Mouse (Mus musculus) stomach, embryonic 15.5 days (tissue): ENCODE results near the gene Itpr1. TPM values are rescaled to one million over a fixed set of nuclear protein-coding genes. Genes with fewer than 3 reads are reported as not detected.

Experiments used
- ATAC-seq: fragments of 200-750 bp; cut with Nextera tagmentation; 2 replicates; pipeline ENCODE4 v1.8.0; 2017; ENCODE audit warnings: low read depth, moderate number of reproducible peaks, moderate TSS enrichment; ENCODE audit not compliant: insufficient read depth, low FRiP score
- H3K27ac ChIP-seq: fragments of 300-500 bp; sonication (generic); 2 replicates; pipeline ENCODE4 v1.5.1; 2015; ENCODE audit warnings: mild to moderate bottlenecking, inconsistent platforms
- H3K27me3 ChIP-seq: fragments of 300-500 bp; sonication (generic); replicated peaks from 2 replicates; pipeline ENCODE4 v1.6.1; 2015; ENCODE audit warnings: inconsistent platforms
- H3K36me3 ChIP-seq: fragments of 300-500 bp; sonication (generic); 2 replicates; pipeline ENCODE4 v1.6.1; 2015; ENCODE audit warnings: inconsistent platforms
- H3K4me1 ChIP-seq: fragments of 300-500 bp; sonication (generic); 2 replicates; pipeline ENCODE4 v1.6.1; 2015; ENCODE audit warnings: inconsistent platforms
- H3K4me2 ChIP-seq: fragments of 300-500 bp; sonication (generic); 2 replicates; pipeline ENCODE4 v1.6.1; 2015; ENCODE audit warnings: mild to moderate bottlenecking, inconsistent platforms
- H3K4me3 ChIP-seq: fragments of 300-500 bp; sonication (generic); replicated peaks from 2 replicates; pipeline ENCODE4 v1.5.1; 2015; ENCODE audit warnings: inconsistent platforms
- H3K9ac ChIP-seq: fragments of 300-500 bp; sonication (generic); 2 replicates; pipeline ENCODE4 v1.6.1; 2015; ENCODE audit warnings: inconsistent platforms
- H3K9me3 ChIP-seq: fragments of 300-500 bp; sonication (generic); 2 replicates; pipeline ENCODE4 v1.6.1; 2016; ENCODE audit warnings: inconsistent platforms
- WGBS: fragments of 180-500 bp; shearing (Covaris S2); methylation state at CpG from one replicate; pipeline ENCODE4 v1.1.7; 2015; 5-methylcytosine and 5-hydroxymethylcytosine counted together
- polyA plus RNA-seq: library from polyadenylated mRNA; unstranded; fragments of >200 nt; fragmentation: Nextera tagmentation; extraction: Ambion mirVana; gene quantifications from 2 replicates; pipeline ENCODE4 v1.2.1, GENCODE M21; 2015

Gene Itpr1
- polyA plus RNA-seq, 1 experiment from 2014 or later: 9.4 TPM

DNA sequence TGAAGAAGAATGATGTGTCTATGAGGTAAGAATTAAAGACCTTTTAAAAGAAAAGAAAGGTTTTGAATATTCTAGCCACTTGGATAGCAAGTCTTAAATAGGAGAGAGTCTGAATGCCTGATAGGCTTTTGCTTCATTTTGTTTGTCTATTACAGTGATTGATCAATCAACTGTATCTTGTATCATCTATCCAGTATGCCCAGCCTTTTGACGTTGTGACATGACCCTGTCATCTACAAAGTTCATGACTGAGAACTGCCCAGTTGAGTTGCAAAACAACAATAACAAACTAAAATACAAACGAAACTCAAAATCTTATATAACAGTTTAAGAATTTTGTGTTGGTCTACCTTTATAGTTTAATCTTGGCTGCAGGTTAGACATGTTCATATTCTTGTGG is 78.1 kb downstream of the Itpr1 start:
- H3K4me2 ChIP-seq: no peak overlapping the region
- no peak overlapping the region for H3K4me3 ChIP-seq
- no peak overlapping the region for H3K27ac ChIP-seq
- no peaks in the 10 kb centered on the region for H3K9me3 ChIP-seq
- 85% methylated on average over 2 of the region's 2 CpGs for WGBS
- H3K27me3 ChIP-seq: no peaks in the 10 kb centered on the region
- H3K4me1 ChIP-seq: no peaks in the 10 kb centered on the region
- H3K9ac ChIP-seq: no peak overlapping the region
- ATAC-seq: no peak
- H3K36me3 ChIP-seq: no peaks in the 10 kb centered on the region

- H3K27ac ChIP-seq: no peak overlapping the region
- H3K27me3 ChIP-seq: no peaks in the 10 kb centered on the region
- WGBS: 82% methylated on average over 3 of the region's 3 CpGs
- ATAC-seq: no peak
- no peak overlapping the region for H3K4me2 ChIP-seq
- H3K4me3 ChIP-seq: no peak overlapping the region
- H3K36me3 ChIP-seq: no peaks in the 10 kb centered on the region
- no peak overlapping the region for H3K9ac ChIP-seq
- H3K9me3 ChIP-seq: no peaks in the 10 kb centered on the region
- H3K4me1 ChIP-seq: no peaks in the 10 kb centered on the region
Measured at GRCm38 (mm10) chr6:108291556-108291955, 78.7 kb downstream of the Itpr1 start.

DNA sequence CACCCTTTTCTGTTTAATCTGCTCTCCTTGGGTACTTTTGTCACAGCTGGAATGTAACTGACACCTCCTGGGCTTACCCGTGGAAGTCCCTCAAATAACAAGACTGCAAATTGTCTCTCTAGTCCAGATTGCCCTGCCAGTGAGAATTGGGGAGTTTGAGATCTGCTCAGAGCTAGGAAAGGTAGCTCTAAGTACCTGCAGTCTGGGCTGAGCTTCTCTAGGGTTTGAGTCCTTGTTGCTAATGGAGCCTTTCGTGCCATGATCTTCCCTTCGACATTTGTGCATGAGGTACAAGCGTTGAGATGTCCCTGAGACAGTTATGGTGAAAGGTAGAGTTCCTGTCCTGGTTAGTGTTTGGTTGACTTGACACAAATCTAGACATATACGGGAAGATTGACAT is 89.0 kb downstream of the Itpr1 start:
- no peak overlapping the region for H3K27ac ChIP-seq
- 0 out of 2 replicates have a peak, but pooled peaks cover 7% of the 10 kb centered on the region for H3K4me1 ChIP-seq
- H3K27me3 ChIP-seq: no peaks in the 10 kb centered on the region
- no peak overlapping the region for H3K4me3 ChIP-seq
- 87% methylated on average over 5 of the region's 5 CpGs for WGBS
- H3K36me3 ChIP-seq: no peaks in the 10 kb centered on the region
- H3K4me2 ChIP-seq: no peak overlapping the region
- ATAC-seq: no peak
- no peaks in the 10 kb centered on the region for H3K9me3 ChIP-seq
- no peak overlapping the region for H3K9ac ChIP-seq

DNA sequence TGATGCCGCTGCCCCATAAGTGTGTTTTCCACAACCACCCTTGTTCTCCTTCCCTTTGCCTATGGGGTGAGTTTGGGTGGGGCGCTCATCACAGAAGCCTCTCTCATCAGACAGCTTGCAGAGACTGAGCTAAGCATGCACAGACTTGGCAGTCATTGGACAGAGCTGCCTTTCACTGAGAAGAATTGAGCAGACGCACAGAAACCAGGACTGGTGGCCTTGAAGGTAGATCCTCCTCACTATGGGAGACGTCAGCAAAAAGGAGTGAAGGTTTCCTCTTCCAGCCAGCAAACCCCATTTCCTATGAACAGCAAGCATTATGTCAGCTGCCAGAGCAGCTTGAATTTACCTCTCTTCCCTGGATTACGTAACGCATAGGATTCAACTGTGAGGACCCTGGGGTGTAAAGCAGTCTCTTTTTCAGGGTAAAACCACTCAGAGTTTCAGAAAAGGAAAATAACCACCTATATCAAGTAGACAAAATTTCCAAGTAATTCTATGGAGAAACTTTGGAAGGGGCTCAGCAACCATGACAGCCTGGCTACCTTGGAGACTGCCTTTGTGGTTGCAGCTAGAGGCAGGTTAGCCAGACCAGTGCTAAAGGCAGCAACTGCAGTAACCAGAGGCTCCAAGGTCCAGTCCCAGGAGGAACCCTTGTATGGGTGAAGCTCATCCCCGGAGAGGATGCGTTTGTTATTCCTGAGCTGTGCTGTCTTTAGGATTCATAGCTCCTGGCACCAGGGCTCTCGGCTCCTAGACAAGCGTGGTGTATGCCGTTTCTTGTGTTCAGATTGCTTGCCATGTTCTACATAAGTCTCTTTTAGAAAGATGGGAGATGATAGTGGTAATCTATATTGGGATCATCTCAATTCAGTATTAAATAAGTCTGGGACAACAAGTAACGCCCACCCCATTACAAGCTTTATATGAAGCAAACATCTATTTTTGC is 91.0 kb downstream of the Itpr1 start:
- 0 out of 2 replicates have a peak, but pooled peaks cover 7% of the 10 kb centered on the region for H3K4me1 ChIP-seq
- H3K27me3 ChIP-seq: no peaks in the 10 kb centered on the region
- H3K27ac ChIP-seq: no peak overlapping the region
- no peaks in the 10 kb centered on the region for H3K9me3 ChIP-seq
- H3K4me3 ChIP-seq: no peak overlapping the region
- no peaks in the 10 kb centered on the region for H3K36me3 ChIP-seq
- ATAC-seq: no peak
- no peak overlapping the region for H3K4me2 ChIP-seq
- no peak overlapping the region for H3K9ac ChIP-seq
- 83% methylated on average over 12 of the region's 12 CpGs for WGBS

- H3K36me3 ChIP-seq: no peaks in the 10 kb centered on the region
- H3K9ac ChIP-seq: no peak overlapping the region
- no peaks in the 10 kb centered on the region for H3K27me3 ChIP-seq
- no peak for ATAC-seq
- 46% methylated on average over 12 of the region's 12 CpGs for whole genome bisulfite sequencing
- H3K9me3 ChIP-seq: no peaks in the 10 kb centered on the region
- H3K4me2 ChIP-seq: no peak overlapping the region
- H3K4me3 ChIP-seq: no peak overlapping the region
- 0 out of 2 replicates have a peak, but pooled peaks cover 7% of the 10 kb centered on the region for H3K4me1 ChIP-seq
- peak overlapping the region; percentile 17; the same call in 1 of the 2 replicates for H3K27ac ChIP-seq
Measured at GRCm38 (mm10) chr6:108305171-108305779, 92.4 kb downstream of the Itpr1 start.

- peak; percentile 43; the same call in 1 of the 2 replicates for ATAC-seq
- H3K27ac ChIP-seq: peak overlapping the region; percentile 62
- H3K36me3 ChIP-seq: no peaks in the 10 kb centered on the region
- H3K9ac ChIP-seq: no peak overlapping the region
- H3K4me2 ChIP-seq: peak overlapping the region; percentile 38; the same call in 1 of the 2 replicates
- no peaks in the 10 kb centered on the region for H3K9me3 ChIP-seq
- no peaks in the 10 kb centered on the region for H3K27me3 ChIP-seq
- no peak overlapping the region for H3K4me3 ChIP-seq
- WGBS: 36% methylated on average over 11 of the region's 11 CpGs
- 0 out of 2 replicates have a peak, but pooled peaks cover 7% of the 10 kb centered on the region for H3K4me1 ChIP-seq
Measured at GRCm38 (mm10) chr6:108306240-108306639, 93.3 kb downstream of the Itpr1 start.

- 49% methylated on average over 9 of the region's 9 CpGs for WGBS
- H3K36me3 ChIP-seq: no peaks in the 10 kb centered on the region
- H3K4me2 ChIP-seq: no peak overlapping the region
- H3K27me3 ChIP-seq: no peaks in the 10 kb centered on the region
- no peak for ATAC-seq
- H3K27ac ChIP-seq: peak overlapping the region; percentile 62
- H3K9me3 ChIP-seq: no peaks in the 10 kb centered on the region
- no peak overlapping the region for H3K4me3 ChIP-seq
- no peak overlapping the region for H3K9ac ChIP-seq
- H3K4me1 ChIP-seq: 0 out of 2 replicates have a peak, but pooled peaks cover 7% of the 10 kb centered on the region
Measured at GRCm38 (mm10) chr6:108306910-108307584, 94.2 kb downstream of the Itpr1 start.

GRCm38 (mm10) chr6:108307770-108308169 is 94.9 kb downstream of the Itpr1 start:
- Histone ChIP-seq H3K36me3 (no peaks in the 10 kb centered on the region), H3K27me3 (no peaks in the 10 kb centered on the region), H3K9ac (no peak overlapping the region), H3K4me3 (no peak overlapping the region), H3K9me3 (no peaks in the 10 kb centered on the region), H3K4me1 (0 out of 2 replicates have a peak, but pooled peaks cover 7% of the 10 kb centered on the region), H3K27ac (no peak overlapping the region), H3K4me2 (no peak overlapping the region)
- no peak for ATAC-seq
- 89% methylated on average over 6 of the region's 6 CpGs for WGBS

DNA sequence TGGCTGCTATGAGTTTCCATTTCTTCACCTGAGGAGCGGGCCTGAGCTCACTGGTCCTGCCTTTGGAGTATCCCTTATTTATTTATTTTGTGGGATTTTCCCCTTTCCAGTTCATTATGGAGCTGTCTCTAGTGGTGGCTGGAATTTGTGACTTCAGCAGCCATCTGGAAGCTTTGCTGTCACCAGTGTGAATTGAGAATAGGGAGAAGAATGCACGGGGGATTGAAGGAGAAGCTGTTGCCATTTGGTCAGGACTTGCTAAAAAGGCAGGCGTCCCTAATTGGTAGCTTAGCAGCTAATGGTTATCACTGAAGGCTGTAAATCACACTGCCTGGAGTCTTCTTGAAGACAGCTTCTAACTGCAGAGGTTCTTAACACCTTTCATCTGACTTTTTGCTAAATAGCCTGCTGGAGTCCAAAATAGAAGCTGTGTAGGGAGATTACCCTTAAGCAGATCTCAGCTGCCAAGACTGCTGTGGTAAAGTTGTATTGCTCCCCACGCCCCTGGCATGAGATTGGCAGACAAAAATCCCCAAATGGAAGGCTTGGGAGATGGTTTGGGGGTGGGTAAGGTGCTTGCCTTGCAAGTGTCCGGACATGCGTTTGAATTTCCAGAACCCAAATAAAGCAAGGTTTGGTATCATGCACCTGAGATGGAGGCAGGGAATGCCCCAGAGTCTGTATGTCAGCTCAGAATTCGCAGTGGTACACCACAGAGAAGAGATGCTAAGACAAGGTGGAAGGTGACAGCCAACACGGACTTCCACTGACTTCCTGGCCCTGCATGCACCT is 96.7 kb downstream of the Itpr1 start:
- Histone ChIP-seq H3K4me3 (no peak overlapping the region), H3K4me2 (no peak overlapping the region), H3K27me3 (no peaks in the 10 kb centered on the region), H3K27ac (no peak overlapping the region), H3K4me1 (0 out of 2 replicates have a peak, but pooled peaks cover 7% of the 10 kb centered on the region), H3K9me3 (no peaks in the 10 kb centered on the region), H3K36me3 (no peaks in the 10 kb centered on the region), H3K9ac (no peak overlapping the region)
- no peak for ATAC-seq
- WGBS: 62% methylated on average over 8 of the region's 8 CpGs

DNA sequence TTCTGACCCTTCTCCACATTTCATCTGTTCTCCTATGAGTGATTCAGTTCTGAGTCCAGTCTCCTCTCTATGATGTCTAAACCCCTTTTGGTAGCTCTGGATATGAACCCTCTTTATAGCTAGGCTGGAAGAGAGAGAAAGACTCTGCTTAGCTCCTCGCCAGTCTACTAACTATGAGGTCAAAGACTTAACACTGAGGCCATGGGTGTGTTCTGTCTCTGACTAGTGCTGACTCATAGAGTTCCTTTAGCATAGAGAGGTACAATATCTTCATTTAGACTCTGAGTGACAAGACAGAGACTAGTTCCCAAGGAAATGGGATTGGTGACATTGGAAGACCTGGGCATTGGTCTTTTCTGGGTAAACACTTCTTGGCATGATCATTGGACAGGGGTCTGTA is 100.2 kb downstream of the Itpr1 start:
- Histone ChIP-seq H3K4me1 (no peaks in the 10 kb centered on the region), H3K4me2 (no peak overlapping the region), H3K27ac (no peak overlapping the region), H3K4me3 (no peak overlapping the region), H3K9me3 (no peaks in the 10 kb centered on the region), H3K9ac (no peak overlapping the region), H3K27me3 (no peaks in the 10 kb centered on the region), H3K36me3 (no peaks in the 10 kb centered on the region)
- WGBS: 76% methylated on average over 1 of the region's 1 CpGs
- no peak for ATAC-seq

DNA sequence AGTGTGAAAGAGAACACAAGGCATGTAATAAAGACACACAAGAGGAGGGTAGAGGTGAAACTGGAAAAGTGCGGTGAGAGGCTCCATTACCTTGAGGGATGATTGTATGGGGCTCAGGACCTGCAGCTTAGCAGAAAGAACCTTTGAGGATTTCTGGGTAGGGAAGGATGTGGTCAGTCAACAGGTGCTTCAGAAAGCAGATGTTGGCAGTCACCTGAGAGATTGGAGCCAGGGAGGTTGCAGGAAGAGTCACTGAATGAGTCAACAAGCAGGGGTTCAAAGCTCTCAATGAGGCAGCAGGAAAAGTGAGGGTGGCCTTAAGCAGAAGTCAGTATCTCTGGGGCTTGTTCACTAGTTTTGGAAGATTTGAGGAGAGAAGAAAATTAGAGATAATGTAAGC is 101.1 kb downstream of the Itpr1 start:
- Histone ChIP-seq H3K9me3 (no peaks in the 10 kb centered on the region), H3K4me2 (no peak overlapping the region), H3K36me3 (no peaks in the 10 kb centered on the region), H3K4me3 (no peak overlapping the region), H3K27ac (no peak overlapping the region), H3K4me1 (no peaks in the 10 kb centered on the region), H3K9ac (no peak overlapping the region), H3K27me3 (no peaks in the 10 kb centered on the region)
- ATAC-seq: no peak
- WGBS: 93% methylated on average over 1 of the region's 1 CpGs
